Mouse (Mus musculus): ENCODE measurements around the gene B3gnt9. TPM values are rescaled to one million over a fixed set of nuclear protein-coding genes. Genes with fewer than 3 reads are reported as not detected.
A peak's percentile ranks its signal among the peaks of the same experiment; 100 is the strongest.

B3gnt9 gene
- polyA plus RNA-seq, 1 experiment from 2014 or later: 4.1 TPM

DNA sequence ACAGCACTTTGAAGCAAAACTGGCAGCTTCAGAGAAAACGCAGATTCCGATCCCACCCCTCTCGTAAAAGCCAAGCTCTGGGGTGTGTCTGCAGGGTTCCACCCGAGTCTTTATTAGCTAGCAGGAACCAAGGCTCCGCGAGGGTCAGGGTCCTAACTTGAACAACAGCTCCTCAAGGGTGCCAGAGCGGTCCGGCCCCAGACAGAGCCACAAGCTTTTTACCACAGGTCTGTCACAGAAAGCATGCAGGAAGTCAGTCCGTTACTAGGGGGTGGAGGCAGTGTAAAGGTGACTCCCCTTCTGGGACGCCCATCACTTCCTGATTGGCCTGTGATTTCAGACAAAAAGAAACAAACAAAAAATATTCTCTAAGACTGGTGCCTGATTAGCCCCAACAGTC lies 10.2 kb upstream of the B3gnt9 start:
- ATAC-seq (no peak), DNase-seq (ENCODE audit: low spot score) (no peak)
- H3K9me3 ChIP-seq (replicated peaks; ENCODE audit: control insufficient read depth, low read length): no peaks in the 10 kb centered on the region
- peak overlapping the region; percentile 52; the same call in 1 of the 2 replicates for H3K4me3 ChIP-seq (ENCODE audit: low read depth, low read length)
- peak overlapping the region; percentile 83; the same call in 1 of the 2 replicates for H3K4me2 ChIP-seq (ENCODE audit: low read length)
- no peak overlapping the region for H3K9ac ChIP-seq (ENCODE audit: low read length)
- no peak overlapping the region for H3K27ac ChIP-seq (ENCODE audit: low read depth, low read length)
- no peaks in the 10 kb centered on the region for H3K36me3 ChIP-seq (ENCODE audit: control insufficient read depth, insufficient read depth, low read length)
- H3K4me1 ChIP-seq (ENCODE audit: control insufficient read depth, insufficient read depth, low read length): peaks cover 5% of the 10 kb centered on the region; the same call in 1 of the 2 replicates
- H3K27me3 ChIP-seq (replicated peaks; ENCODE audit: control insufficient read depth, insufficient read depth, low read length): peaks cover 84% of the 10 kb centered on the region
- 17% methylated on average over 10 of the region's 10 CpGs for WGBS

DNA sequence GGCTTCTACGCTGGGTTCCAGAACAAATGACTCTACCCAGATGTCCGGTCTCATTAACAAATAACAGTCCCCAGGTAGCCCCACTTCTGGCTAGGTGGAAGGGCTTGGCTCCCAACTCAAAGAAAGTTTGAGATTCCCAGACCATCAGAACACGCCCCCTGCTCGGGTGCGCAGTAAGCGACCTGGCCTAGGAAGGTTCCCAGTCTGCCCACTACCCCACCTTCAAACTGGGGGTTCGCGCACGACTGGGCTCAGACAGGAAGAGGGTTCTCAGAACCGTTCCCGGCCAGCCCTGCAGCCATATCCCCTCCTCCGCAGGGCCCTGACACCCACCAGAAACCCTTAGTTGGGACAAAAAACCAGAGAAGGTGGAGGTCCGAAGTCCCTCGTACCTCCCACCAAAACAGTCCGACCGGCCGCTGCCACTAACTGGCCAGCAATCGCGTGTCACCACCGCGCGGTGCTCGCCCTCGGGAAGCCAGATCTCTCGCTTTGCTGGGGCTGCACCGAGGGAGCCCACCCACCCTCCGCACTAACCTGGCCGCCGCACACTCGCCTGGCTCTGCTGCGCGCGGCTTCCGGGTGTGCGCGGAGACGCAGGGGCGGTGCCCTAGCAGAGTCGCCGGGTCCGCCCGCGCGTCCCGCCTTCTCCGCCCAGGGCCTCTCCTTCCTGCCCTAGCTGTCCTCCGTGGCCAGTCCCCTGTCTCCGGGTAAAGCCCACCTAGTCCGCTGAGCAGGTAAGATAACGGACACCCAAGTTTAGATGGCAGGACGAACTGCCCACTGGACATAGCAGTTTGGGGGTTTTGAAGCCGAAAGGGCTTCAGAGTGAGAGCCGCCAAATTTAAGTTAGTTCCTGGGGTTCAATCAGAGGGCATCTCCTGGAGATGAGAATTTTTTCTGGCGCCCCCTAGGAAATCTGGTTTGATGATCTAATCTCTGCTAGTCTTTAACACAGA lies 9.3 kb upstream of the B3gnt9 start, which contains the start of the genes Tradd and Fbxl8:
Tradd (minus strand) TSS at position 586 of the 959 bp plus-strand sequence.
Fbxl8 (plus strand) TSS at position 625 of the 959 bp plus-strand sequence.
- peak; percentile 38 for ATAC-seq
- H3K4me3 ChIP-seq (ENCODE audit: low read depth, low read length): peak within 1 kb of the TSS; percentile 52
- WGBS: 2% methylated on average over 54 of the region's 54 CpGs

DNA sequence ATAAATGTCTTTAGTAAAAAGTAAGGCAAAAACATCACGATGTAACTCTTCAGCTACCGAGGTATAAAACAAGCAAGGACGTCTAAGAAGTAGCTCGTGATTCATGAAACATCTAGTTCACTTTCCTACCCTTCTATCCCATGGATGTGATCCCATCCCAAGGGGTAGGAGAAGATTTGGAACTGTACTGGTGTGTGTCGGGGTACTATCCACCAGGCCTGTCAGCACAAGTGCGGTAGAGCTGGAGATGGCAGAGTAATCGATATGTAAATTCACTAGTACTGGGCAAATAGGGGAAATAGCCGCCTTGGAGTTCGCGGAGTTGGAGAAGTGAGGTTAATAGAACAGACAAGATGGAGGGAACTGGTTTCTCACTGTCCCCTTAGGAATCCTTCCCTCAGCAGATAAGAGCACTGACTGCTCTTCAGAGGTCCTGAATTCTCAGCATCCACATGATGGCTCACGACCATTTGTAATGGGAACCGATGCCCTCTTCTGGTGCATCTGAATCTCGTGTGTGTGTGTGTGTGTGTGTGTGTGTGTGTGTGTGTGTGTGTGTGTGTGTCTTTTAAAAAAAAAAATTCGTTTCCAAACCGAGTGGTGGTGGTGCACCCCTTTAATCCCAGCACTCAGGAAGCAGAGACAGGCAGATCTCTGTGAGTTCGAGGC lies 8.4 kb upstream of the B3gnt9 start:
- no peak for ATAC-seq
- Histone ChIP-seq H3K27me3 (replicated peaks; ENCODE audit: control insufficient read depth, insufficient read depth, low read length) (peaks cover 84% of the 10 kb centered on the region), H3K4me3 (ENCODE audit: low read depth, low read length) (no peak overlapping the region), H3K9me3 (replicated peaks; ENCODE audit: control insufficient read depth, low read length) (no peaks in the 10 kb centered on the region), H3K4me1 (ENCODE audit: control insufficient read depth, insufficient read depth, low read length) (peaks cover 8% of the 10 kb centered on the region; the same call in 1 of the 2 replicates), H3K4me2 (ENCODE audit: low read length) (no peak overlapping the region; the same call in 1 of the 2 replicates), H3K36me3 (ENCODE audit: control insufficient read depth, insufficient read depth, low read length) (no peaks in the 10 kb centered on the region), H3K9ac (ENCODE audit: low read length) (no peak overlapping the region), H3K27ac (ENCODE audit: low read depth, low read length) (no peak overlapping the region)
- DNase-seq (ENCODE audit: low spot score): no peak
- 45% methylated on average over 16 of the region's 16 CpGs for WGBS

More for the DNA sequence above, 9.3 kb upstream of the B3gnt9 start, which contains the start of the genes Tradd and Fbxl8:
- Histone ChIP-seq H3K36me3 (ENCODE audit: control insufficient read depth, insufficient read depth, low read length) (no peaks in the 10 kb centered on the region), H3K4me2 (ENCODE audit: low read length) (peak within 1 kb of the TSS; percentile 83), H3K9me3 (replicated peaks; ENCODE audit: control insufficient read depth, low read length) (no peaks in the 10 kb centered on the region), H3K27me3 (replicated peaks; ENCODE audit: control insufficient read depth, insufficient read depth, low read length) (peaks cover 84% of the 10 kb centered on the region), H3K4me1 (ENCODE audit: control insufficient read depth, insufficient read depth, low read length) (peaks cover 6% of the 10 kb centered on the region; the same call in 1 of the 2 replicates), H3K9ac (ENCODE audit: low read length) (peak within 1 kb of the TSS; percentile 68), H3K27ac (ENCODE audit: low read depth, low read length) (no peak within 1 kb of the TSS)
- peak; percentile 52 for DNase-seq (ENCODE audit: low spot score)

DNA sequence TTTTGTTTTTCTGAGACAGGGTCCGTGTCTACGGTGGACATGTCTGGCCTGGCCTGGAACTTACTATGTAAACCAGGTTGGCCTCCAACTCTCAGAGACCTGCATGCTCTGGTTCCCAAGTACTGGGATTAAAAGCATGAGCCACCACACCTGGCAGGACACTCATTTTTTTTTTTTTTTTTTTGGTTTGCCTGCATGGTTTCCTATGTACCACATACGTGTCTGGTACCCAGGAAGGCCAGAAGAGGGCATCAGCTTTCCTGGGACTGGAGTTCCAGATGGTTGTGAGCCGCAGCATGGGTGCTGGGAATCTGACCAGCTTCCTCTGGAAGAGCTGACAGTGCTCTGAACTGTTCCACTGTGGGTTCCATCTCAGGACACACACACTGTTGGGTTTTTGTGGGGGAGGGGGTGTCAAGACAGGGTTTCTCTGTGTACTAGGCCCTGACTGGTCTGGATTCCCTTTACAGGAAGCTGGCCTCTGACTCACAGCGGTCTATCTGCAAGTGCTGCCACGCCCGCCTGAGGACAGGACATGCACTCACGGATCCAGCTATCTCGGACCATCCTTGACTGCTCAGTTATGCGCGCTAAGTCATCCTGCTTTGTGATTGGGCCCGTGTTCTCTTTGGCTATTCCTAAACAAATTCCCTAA lies 6.5 kb upstream of the B3gnt9 start:
- H3K36me3 ChIP-seq (ENCODE audit: control insufficient read depth, insufficient read depth, low read length): no peaks in the 10 kb centered on the region
- H3K27ac ChIP-seq (ENCODE audit: low read depth, low read length): no peak overlapping the region
- 83% methylated on average over 12 of the region's 12 CpGs for WGBS
- DNase-seq (ENCODE audit: low spot score) (no peak), ATAC-seq (no peak)
- peaks cover 77% of the 10 kb centered on the region for H3K27me3 ChIP-seq (replicated peaks; ENCODE audit: control insufficient read depth, insufficient read depth, low read length)
- peaks cover 8% of the 10 kb centered on the region; the same call in 1 of the 2 replicates for H3K4me1 ChIP-seq (ENCODE audit: control insufficient read depth, insufficient read depth, low read length)
- no peak overlapping the region for H3K4me2 ChIP-seq (ENCODE audit: low read length)
- H3K4me3 ChIP-seq (ENCODE audit: low read depth, low read length): no peak overlapping the region
- no peaks in the 10 kb centered on the region for H3K9me3 ChIP-seq (replicated peaks; ENCODE audit: control insufficient read depth, low read length)
- H3K9ac ChIP-seq (ENCODE audit: low read length): no peak overlapping the region

DNA sequence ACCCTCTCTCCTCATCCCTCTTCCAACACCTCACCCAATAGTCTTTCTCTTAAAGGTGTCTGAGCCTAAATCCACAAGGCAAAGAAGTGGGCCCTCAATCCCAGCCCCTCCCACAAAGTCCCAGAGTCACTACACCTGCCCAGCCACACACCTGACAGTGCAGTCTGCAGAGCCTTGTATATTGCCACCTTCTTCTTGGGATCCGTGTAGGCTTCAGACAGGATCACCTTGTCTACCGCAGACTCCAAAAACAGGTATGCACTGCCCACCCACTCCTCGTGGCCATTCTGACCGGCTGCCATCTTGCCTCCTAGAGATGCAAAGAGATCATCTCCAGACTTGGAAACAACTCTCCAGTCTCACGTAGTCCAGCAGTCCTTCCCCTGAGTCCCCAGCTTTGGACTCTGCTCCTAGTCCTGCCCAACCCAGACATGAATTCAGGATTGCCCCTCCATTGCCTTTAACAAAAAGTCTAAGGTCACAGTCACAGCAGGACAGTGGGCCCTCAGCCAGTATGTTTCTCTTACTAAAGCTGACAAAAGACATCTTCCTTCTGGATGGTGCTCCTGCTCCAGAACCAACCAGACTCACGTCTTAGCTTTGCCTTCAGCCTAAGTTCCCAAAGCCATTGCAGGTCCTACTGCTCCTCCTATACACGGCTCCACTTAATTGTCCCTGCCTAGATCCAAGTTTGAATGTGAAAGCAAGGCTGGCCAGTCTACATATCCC lies 5.6 kb upstream of the B3gnt9 start:
- WGBS: 64% methylated on average over 7 of the region's 7 CpGs
- H3K4me3 ChIP-seq (ENCODE audit: low read depth, low read length): no peak overlapping the region
- peaks cover 68% of the 10 kb centered on the region for H3K27me3 ChIP-seq (replicated peaks; ENCODE audit: control insufficient read depth, insufficient read depth, low read length)
- no peak for ATAC-seq
- no peak overlapping the region for H3K9ac ChIP-seq (ENCODE audit: low read length)
- H3K4me2 ChIP-seq (ENCODE audit: low read length): no peak overlapping the region
- H3K36me3 ChIP-seq (ENCODE audit: control insufficient read depth, insufficient read depth, low read length): no peaks in the 10 kb centered on the region
- H3K9me3 ChIP-seq (replicated peaks; ENCODE audit: control insufficient read depth, low read length): no peaks in the 10 kb centered on the region
- H3K4me1 ChIP-seq (ENCODE audit: control insufficient read depth, insufficient read depth, low read length): peaks cover 8% of the 10 kb centered on the region; the same call in 1 of the 2 replicates
- no peak for DNase-seq (ENCODE audit: low spot score)
- no peak overlapping the region for H3K27ac ChIP-seq (ENCODE audit: low read depth, low read length)

DNA sequence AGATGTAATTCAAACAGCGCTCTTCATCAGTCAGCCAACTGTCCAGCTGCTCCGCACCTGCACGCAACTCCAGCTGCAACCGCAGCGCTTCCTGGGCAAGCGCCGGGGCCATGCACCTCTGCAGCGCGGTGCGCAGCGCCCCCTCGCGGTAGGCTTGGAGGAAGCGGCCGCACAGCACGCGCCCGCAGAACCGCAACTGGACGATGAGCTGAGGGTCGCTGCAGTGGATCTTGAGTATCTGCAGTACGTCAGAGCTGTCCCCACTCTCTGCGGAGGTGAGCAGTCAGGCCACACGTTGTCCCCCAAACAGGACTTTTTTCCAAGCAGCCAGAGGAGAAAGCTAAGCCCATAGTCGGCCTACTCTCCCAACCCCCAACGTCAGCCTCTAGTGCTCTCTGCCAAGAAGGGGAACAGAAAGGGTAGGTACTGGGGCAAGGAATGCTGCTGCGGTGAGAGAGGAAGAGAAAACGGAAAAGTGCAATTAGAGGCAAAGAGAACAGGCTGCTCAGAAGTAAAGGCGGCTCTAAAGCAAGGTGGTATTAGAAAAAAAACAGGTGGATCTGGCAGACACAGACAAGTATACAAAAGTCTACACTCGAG lies 4.9 kb upstream of the B3gnt9 start:
- Histone ChIP-seq H3K27me3 (replicated peaks; ENCODE audit: control insufficient read depth, insufficient read depth, low read length) (peaks cover 63% of the 10 kb centered on the region), H3K9me3 (replicated peaks; ENCODE audit: control insufficient read depth, low read length) (no peaks in the 10 kb centered on the region)
- 3% methylated on average over 30 of the region's 30 CpGs for WGBS

DNA sequence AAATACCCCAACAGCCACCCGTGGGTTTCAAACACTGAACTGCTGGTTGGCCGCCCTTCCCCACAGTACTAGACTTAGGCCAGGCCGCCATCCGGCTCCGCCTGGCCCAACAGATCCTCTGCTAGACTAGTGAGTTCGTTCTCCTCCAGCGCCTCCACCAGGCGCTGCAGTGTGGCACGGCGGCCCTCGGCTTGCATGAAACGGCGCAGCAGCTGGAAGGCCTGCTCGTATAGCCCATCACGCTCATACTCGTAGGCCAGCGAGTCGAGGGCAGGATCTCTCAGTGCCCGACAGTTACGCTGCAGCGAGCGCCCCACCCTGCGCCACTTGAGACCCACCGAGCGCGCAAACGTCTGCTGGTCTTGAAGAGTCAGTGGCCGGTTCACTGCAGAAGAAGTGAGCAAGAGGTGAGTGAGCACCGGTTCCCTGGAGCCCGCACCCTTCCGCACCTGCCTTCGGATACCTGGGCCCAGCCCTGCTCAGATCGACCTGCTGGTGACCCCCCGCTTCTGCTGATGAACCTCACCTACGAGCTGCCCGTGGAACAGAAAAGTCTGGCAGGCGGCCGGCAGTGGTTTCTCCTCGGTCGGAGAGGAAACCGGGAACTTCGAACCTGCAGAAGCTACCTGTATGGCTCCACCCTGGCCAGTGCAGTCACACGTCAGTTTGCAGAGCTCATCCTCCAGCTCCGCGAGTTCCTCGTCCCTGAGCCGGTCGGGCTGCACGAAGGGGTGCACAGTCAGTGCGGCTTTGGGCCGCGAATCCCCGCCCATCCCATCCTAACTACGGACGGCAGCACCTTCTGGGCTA lies 4.2 kb upstream of the B3gnt9 start:
- peaks cover 59% of the 10 kb centered on the region for H3K27me3 ChIP-seq (replicated peaks; ENCODE audit: control insufficient read depth, insufficient read depth, low read length)
- H3K9ac ChIP-seq (ENCODE audit: low read length): peak overlapping the region; percentile 40
- peaks cover 10% of the 10 kb centered on the region; the same call in 1 of the 2 replicates for H3K4me1 ChIP-seq (ENCODE audit: control insufficient read depth, insufficient read depth, low read length)
- H3K9me3 ChIP-seq (replicated peaks; ENCODE audit: control insufficient read depth, low read length): no peaks in the 10 kb centered on the region
- H3K4me3 ChIP-seq (ENCODE audit: low read depth, low read length): peak overlapping the region; percentile 34
- H3K4me2 ChIP-seq (ENCODE audit: low read length): peak overlapping the region; percentile 75
- H3K36me3 ChIP-seq (ENCODE audit: control insufficient read depth, insufficient read depth, low read length): no peaks in the 10 kb centered on the region
- DNase-seq (ENCODE audit: low spot score) (peak; percentile 62), ATAC-seq (peak; percentile 36)
- 2% methylated on average over 55 of the region's 55 CpGs for WGBS
- H3K27ac ChIP-seq (ENCODE audit: low read depth, low read length): no peak overlapping the region

More for the DNA sequence above, 4.9 kb upstream of the B3gnt9 start:
- Histone ChIP-seq H3K27ac (ENCODE audit: low read depth, low read length) (no peak overlapping the region), H3K4me2 (ENCODE audit: low read length) (peak overlapping the region; percentile 75), H3K36me3 (ENCODE audit: control insufficient read depth, insufficient read depth, low read length) (no peaks in the 10 kb centered on the region), H3K4me3 (ENCODE audit: low read depth, low read length) (peak overlapping the region; percentile 34), H3K9ac (ENCODE audit: low read length) (peak overlapping the region; percentile 40), H3K4me1 (ENCODE audit: control insufficient read depth, insufficient read depth, low read length) (peaks cover 11% of the 10 kb centered on the region; the same call in 1 of the 2 replicates)
- DNase-seq (ENCODE audit: low spot score): peak; percentile 77
- ATAC-seq: peak; percentile 56

Measured in forebrain, embryonic 14.5 days (tissue).